Comparison of ENCODE assay signal across 17 mouse cellular contexts in the genomic region with DNA sequence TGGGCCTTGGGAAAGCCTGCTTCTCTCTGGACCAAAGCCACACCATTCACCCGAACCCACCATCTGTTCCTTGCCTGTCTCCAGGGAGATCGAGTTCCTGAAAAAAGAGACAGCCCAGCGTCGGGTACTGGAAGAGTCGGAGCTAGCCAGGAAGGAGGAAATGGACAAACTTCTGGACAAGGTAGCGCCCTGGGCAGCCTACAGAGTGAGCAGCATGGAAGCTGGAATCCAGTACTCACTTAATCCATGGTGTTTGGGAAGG. TPM values are rescaled to one million over a fixed set of nuclear protein-coding genes. Genes with fewer than 3 reads are reported as not detected.
A peak's percentile ranks its signal among the peaks of the same experiment; 100 is the strongest.
DNase-seq lines count a peak whose midpoint lies in the region; ATAC-seq lines count a peak whose summit lies in the region.
"Had no signal": no experiment of that assay in that cellular context is flagged by ENCODE, and none has a peak within 500 bp of the region (broad histone marks: within the 10 kb centered on the region; RNA-seq: fewer than 3 reads in every experiment).

No protein-coding gene starts in this region.

- no peaks in the 10 kb centered on the region for H3K9me3 ChIP-seq in forebrain, embryonic 10.5 days
- H3K9me3 ChIP-seq in forebrain, embryonic 14.5 days (replicated peaks; ENCODE audit: control insufficient read depth, low read length) = no peaks in the 10 kb centered on the region
- H3K9me3 ChIP-seq in hindbrain, embryonic 13.5 days = no peaks in the 10 kb centered on the region
- H3K9me3 ChIP-seq in hindbrain, embryonic 11.5 days (ENCODE audit: control insufficient read depth, low read length) = no peaks in the 10 kb centered on the region
- no peaks in the 10 kb centered on the region for H3K9me3 ChIP-seq in embryonic facial prominence, embryonic 10.5 days
- no peaks in the 10 kb centered on the region for H3K9me3 ChIP-seq in liver, embryonic 12.5 days (replicated peaks)

- no peak for DNase-seq in forebrain, embryonic 10.5 days (ENCODE audit: extremely low spot score, low spot score)
- no peak for DNase-seq in forebrain, embryonic 14.5 days (ENCODE audit: low spot score)
- no peak for DNase-seq in hindbrain, embryonic 11.5 days (ENCODE audit: low spot score)
- no peak for DNase-seq in embryonic facial prominence, embryonic 10.5 days (ENCODE audit: low spot score)
- DNase-seq in left cerebral cortex, postnatal 25 days (ENCODE audit: low spot score in 2 of 2) = no peak
- DNase-seq: kidney, adult 11 months; lung, adult 18-20 months; right cerebral cortex, postnatal 4 days; thymus, postnatal 14 days had no signal

- peaks cover 60% of the 10 kb centered on the region for H3K36me3 ChIP-seq in forebrain, embryonic 10.5 days (replicated peaks)
- peaks cover 56% of the 10 kb centered on the region for H3K36me3 ChIP-seq in forebrain, embryonic 14.5 days (ENCODE audit: control insufficient read depth, insufficient read depth, low read length)
- H3K36me3 ChIP-seq in hindbrain, embryonic 13.5 days = peaks cover 61% of the 10 kb centered on the region
- H3K36me3 ChIP-seq in hindbrain, embryonic 11.5 days (ENCODE audit: control insufficient read depth, insufficient read depth, low read length) = peaks cover 12% of the 10 kb centered on the region; the same call in 1 of the 2 replicates
- H3K36me3 ChIP-seq in embryonic facial prominence, embryonic 10.5 days (replicated peaks) = peaks cover 62% of the 10 kb centered on the region
- peaks cover 61% of the 10 kb centered on the region for H3K36me3 ChIP-seq in liver, embryonic 12.5 days

- intact Hi-C loops in left cerebral cortex, postnatal 25 days (cut with DNase I) = no loop called here

- ATAC-seq in forebrain, embryonic 14.5 days = no peak
- no peak for ATAC-seq in hindbrain, embryonic 13.5 days (ENCODE audit: low FRiP score)
- no peak for ATAC-seq in hindbrain, embryonic 11.5 days (ENCODE audit: low FRiP score)
- no peak for ATAC-seq in liver, embryonic 12.5 days
- ATAC-seq: activated CD4-positive, CD25-positive, alpha-beta regulatory T cell, adult 4 months had no signal

- no peak overlapping the region for H3K4me3 ChIP-seq in forebrain, embryonic 10.5 days
- H3K4me3 ChIP-seq in forebrain, embryonic 14.5 days (ENCODE audit: low read depth, low read length) = no peak overlapping the region
- no peak overlapping the region for H3K4me3 ChIP-seq in hindbrain, embryonic 13.5 days
- no peak overlapping the region for H3K4me3 ChIP-seq in hindbrain, embryonic 11.5 days (ENCODE audit: low read depth, low read length)
- no peak overlapping the region for H3K4me3 ChIP-seq in embryonic facial prominence, embryonic 10.5 days
- H3K4me3 ChIP-seq in liver, embryonic 12.5 days = no peak overlapping the region

- H3K4me1 ChIP-seq in forebrain, embryonic 10.5 days = peaks cover 74% of the 10 kb centered on the region
- peaks cover 25% of the 10 kb centered on the region for H3K4me1 ChIP-seq in forebrain, embryonic 14.5 days (ENCODE audit: control insufficient read depth, insufficient read depth, low read length)
- H3K4me1 ChIP-seq in hindbrain, embryonic 13.5 days (replicated peaks) = peaks cover 61% of the 10 kb centered on the region
- peaks cover 17% of the 10 kb centered on the region for H3K4me1 ChIP-seq in hindbrain, embryonic 11.5 days (replicated peaks; ENCODE audit: control insufficient read depth, insufficient read depth, low read length)
- peaks cover 74% of the 10 kb centered on the region for H3K4me1 ChIP-seq in embryonic facial prominence, embryonic 10.5 days
- peaks cover 96% of the 10 kb centered on the region for H3K4me1 ChIP-seq in liver, embryonic 12.5 days

- peak overlapping the region; percentile 86; the same call in 1 of the 2 replicates for H3K27ac ChIP-seq in forebrain, embryonic 10.5 days
- H3K27ac ChIP-seq in forebrain, embryonic 14.5 days (ENCODE audit: low read depth, low read length) = no peak overlapping the region
- peak overlapping the region; percentile 58 for H3K27ac ChIP-seq in hindbrain, embryonic 13.5 days
- no peak overlapping the region for H3K27ac ChIP-seq in hindbrain, embryonic 11.5 days (ENCODE audit: low read depth, low read length)
- H3K27ac ChIP-seq in embryonic facial prominence, embryonic 10.5 days (replicated peaks) = peak overlapping the region; percentile 44; the same call in 1 of the 2 replicates
- peak overlapping the region; percentile 100 for H3K27ac ChIP-seq in liver, embryonic 12.5 days
- H3K27ac ChIP-seq: macrophage had no signal

- no peak overlapping the region for H3K9ac ChIP-seq in forebrain, embryonic 14.5 days (ENCODE audit: low read length)
- H3K9ac ChIP-seq in hindbrain, embryonic 13.5 days = no peak overlapping the region
- H3K9ac ChIP-seq in hindbrain, embryonic 11.5 days (ENCODE audit: low read depth, low read length) = no peak overlapping the region
- H3K9ac ChIP-seq in liver, embryonic 12.5 days = no peak overlapping the region

- no peaks in the 10 kb centered on the region for H3K27me3 ChIP-seq in forebrain, embryonic 10.5 days (ENCODE audit: poor library complexity, severe bottlenecking)
- no peaks in the 10 kb centered on the region for H3K27me3 ChIP-seq in forebrain, embryonic 14.5 days (replicated peaks; ENCODE audit: control insufficient read depth, insufficient read depth, low read length)
- no peaks in the 10 kb centered on the region for H3K27me3 ChIP-seq in hindbrain, embryonic 13.5 days
- no peaks in the 10 kb centered on the region for H3K27me3 ChIP-seq in hindbrain, embryonic 11.5 days (ENCODE audit: control insufficient read depth, insufficient read depth, low read length)
- no peaks in the 10 kb centered on the region for H3K27me3 ChIP-seq in embryonic facial prominence, embryonic 10.5 days (replicated peaks; ENCODE audit: low read depth, poor library complexity, severe bottlenecking)
- no peaks in the 10 kb centered on the region for H3K27me3 ChIP-seq in liver, embryonic 12.5 days (replicated peaks)

- WGBS in forebrain, embryonic 10.5 days = 82% methylated on average over 6 of the region's 6 CpGs
- WGBS in forebrain, embryonic 14.5 days = 62% methylated on average over 6 of the region's 6 CpGs
- 61% methylated on average over 6 of the region's 6 CpGs for WGBS in hindbrain, embryonic 13.5 days
- WGBS in hindbrain, embryonic 11.5 days = 64% methylated on average over 6 of the region's 6 CpGs
- 67% methylated on average over 6 of the region's 6 CpGs for WGBS in embryonic facial prominence, embryonic 10.5 days
- 73% methylated on average over 6 of the region's 6 CpGs for WGBS in liver, embryonic 12.5 days (ENCODE audit: insufficient replicate concordance)

- H3K4me2 ChIP-seq in forebrain, embryonic 14.5 days (ENCODE audit: low read length) = no peak overlapping the region
- no peak overlapping the region for H3K4me2 ChIP-seq in hindbrain, embryonic 13.5 days
- H3K4me2 ChIP-seq in hindbrain, embryonic 11.5 days (replicated peaks; ENCODE audit: low read depth, low read length) = no peak overlapping the region
- H3K4me2 ChIP-seq in liver, embryonic 12.5 days = no peak overlapping the region

RNA-seq across cellular contexts. Expression of gene Samd14, which starts 4.8 kb away (rescaled TPM):
- polyA plus RNA-seq in forebrain, embryonic 10.5 days (2016; fragmentation: Nextera tagmentation; extraction: Ambion mirVana) = 35.8 and 36.7 TPM in 2 replicates
- polyA plus RNA-seq in forebrain, embryonic 14.5 days (2014; fragmentation: Nextera tagmentation; extraction: Ambion mirVana) = 81.7 and 96.5 TPM in 2 replicates
- polyA plus RNA-seq in hindbrain, embryonic 13.5 days (2015; fragmentation: Nextera tagmentation; extraction: Ambion mirVana) = 132 and 142 TPM in 2 replicates
- polyA plus RNA-seq in hindbrain, embryonic 11.5 days (2014; fragmentation: Nextera tagmentation; extraction: Ambion mirVana) = 46.1 and 47.6 TPM in 2 replicates
- polyA plus RNA-seq in embryonic facial prominence, embryonic 10.5 days (2016; fragmentation: Nextera tagmentation; extraction: Ambion mirVana) = 35.5 and 42.5 TPM in 2 replicates
- polyA plus RNA-seq in liver, embryonic 12.5 days (2016; fragmentation: Nextera tagmentation; extraction: Ambion mirVana) = 53.8 and 56.7 TPM in 2 replicates
- 10 to 100 TPM; 30.8 to 31.1 TPM for total RNA-seq in left cerebral cortex, postnatal 25 days (2021)

RNA-seq across cellular contexts. Expression of gene Ppp1r9b, which starts 14.0 kb away (rescaled TPM):
- polyA plus RNA-seq in forebrain, embryonic 10.5 days (2016; fragmentation: Nextera tagmentation; extraction: Ambion mirVana) = 8.7 and 10.7 TPM in 2 replicates
- 20.8 and 21.8 TPM in 2 replicates for polyA plus RNA-seq in forebrain, embryonic 14.5 days (2014; fragmentation: Nextera tagmentation; extraction: Ambion mirVana)
- 16.9 and 17.3 TPM in 2 replicates for polyA plus RNA-seq in hindbrain, embryonic 13.5 days (2015; fragmentation: Nextera tagmentation; extraction: Ambion mirVana)
- polyA plus RNA-seq in hindbrain, embryonic 11.5 days (2014; fragmentation: Nextera tagmentation; extraction: Ambion mirVana) = 12.4 and 16.2 TPM in 2 replicates
- polyA plus RNA-seq in embryonic facial prominence, embryonic 10.5 days (2016; fragmentation: Nextera tagmentation; extraction: Ambion mirVana) = 8.3 and 9.4 TPM in 2 replicates
- polyA plus RNA-seq in liver, embryonic 12.5 days (2016; fragmentation: Nextera tagmentation; extraction: Ambion mirVana) = 13.4 and 14.1 TPM in 2 replicates
- total RNA-seq in left cerebral cortex, postnatal 25 days (2021) = 100 to 1,000 TPM; 675 to 703 TPM

RNA-seq across cellular contexts. Expression of gene Sgca, which starts 28.7 kb away (rescaled TPM):
- polyA plus RNA-seq in forebrain, embryonic 10.5 days (2016; fragmentation: Nextera tagmentation; extraction: Ambion mirVana) = not detected in 2 replicates
- polyA plus RNA-seq in forebrain, embryonic 14.5 days (2014; fragmentation: Nextera tagmentation; extraction: Ambion mirVana) = not detected in 2 replicates
- 0.23 and 0.52 TPM in 2 replicates for polyA plus RNA-seq in hindbrain, embryonic 13.5 days (2015; fragmentation: Nextera tagmentation; extraction: Ambion mirVana)
- polyA plus RNA-seq in hindbrain, embryonic 11.5 days (2014; fragmentation: Nextera tagmentation; extraction: Ambion mirVana) = 0.11 and 0.29 TPM in 2 replicates
- polyA plus RNA-seq in embryonic facial prominence, embryonic 10.5 days (2016; fragmentation: Nextera tagmentation; extraction: Ambion mirVana) = 0.17 TPM in 1 of 2 replicates, not detected in the other
- polyA plus RNA-seq in liver, embryonic 12.5 days (2016; fragmentation: Nextera tagmentation; extraction: Ambion mirVana) = 0.17 TPM in 1 of 2 replicates, not detected in the other
- total RNA-seq in left cerebral cortex, postnatal 25 days (2021) = under 1 TPM in 1 of 2 experiments, not detected in 1; 0.46 TPM
- polyA plus RNA-seq: macrophage had no signal

RNA-seq across cellular contexts. Expression of gene Pdk2, which starts 36.3 kb away (rescaled TPM):
- 12.1 and 12.5 TPM in 2 replicates for polyA plus RNA-seq in forebrain, embryonic 10.5 days (2016; fragmentation: Nextera tagmentation; extraction: Ambion mirVana)
- 20.1 and 24.2 TPM in 2 replicates for polyA plus RNA-seq in forebrain, embryonic 14.5 days (2014; fragmentation: Nextera tagmentation; extraction: Ambion mirVana)
- 24.2 and 25.5 TPM in 2 replicates for polyA plus RNA-seq in hindbrain, embryonic 13.5 days (2015; fragmentation: Nextera tagmentation; extraction: Ambion mirVana)
- polyA plus RNA-seq in hindbrain, embryonic 11.5 days (2014; fragmentation: Nextera tagmentation; extraction: Ambion mirVana) = 12.5 and 13.0 TPM in 2 replicates
- 12.9 and 16.0 TPM in 2 replicates for polyA plus RNA-seq in embryonic facial prominence, embryonic 10.5 days (2016; fragmentation: Nextera tagmentation; extraction: Ambion mirVana)
- polyA plus RNA-seq in liver, embryonic 12.5 days (2016; fragmentation: Nextera tagmentation; extraction: Ambion mirVana) = 10.0 and 11.0 TPM in 2 replicates
- total RNA-seq in left cerebral cortex, postnatal 25 days (2021) = 10 to 100 TPM; 87.3 to 88.7 TPM

RNA-seq across cellular contexts. Expression of gene Hils1, which starts 37.5 kb away (rescaled TPM):
- polyA plus RNA-seq in forebrain, embryonic 10.5 days (2016; fragmentation: Nextera tagmentation; extraction: Ambion mirVana) = not detected in 2 replicates
- polyA plus RNA-seq in forebrain, embryonic 14.5 days (2014; fragmentation: Nextera tagmentation; extraction: Ambion mirVana) = not detected in 2 replicates
- polyA plus RNA-seq in hindbrain, embryonic 13.5 days (2015; fragmentation: Nextera tagmentation; extraction: Ambion mirVana) = not detected in 2 replicates
- polyA plus RNA-seq in hindbrain, embryonic 11.5 days (2014; fragmentation: Nextera tagmentation; extraction: Ambion mirVana) = not detected in 2 replicates
- not detected in 2 replicates for polyA plus RNA-seq in embryonic facial prominence, embryonic 10.5 days (2016; fragmentation: Nextera tagmentation; extraction: Ambion mirVana)
- not detected in 2 replicates for polyA plus RNA-seq in liver, embryonic 12.5 days (2016; fragmentation: Nextera tagmentation; extraction: Ambion mirVana)
- not detected for total RNA-seq in left cerebral cortex, postnatal 25 days (2021)
- total RNA-seq: gastrocnemius, adult 18-20 months; heart, postnatal 14 days; layer of hippocampus, adult 18-20 months had no signal
- polyA plus RNA-seq: activated CD4-positive, CD25-positive, alpha-beta regulatory T cell, adult 4 months; brain, embryonic 14.5 days; macrophage had no signal

Comparison
In these comparisons a context has a peak if more than half of its experiments do, and no peak if none do; other contexts are left out.
1. H3K27ac ChIP-seq: peak in forebrain, embryonic 10.5 days (single experiment), hindbrain, embryonic 13.5 days (single experiment), embryonic facial prominence, embryonic 10.5 days (single experiment) and liver, embryonic 12.5 days (single experiment); none in forebrain, embryonic 14.5 days (single experiment) and hindbrain, embryonic 11.5 days (single experiment).